Mouse (Mus musculus) cerebellum, adult 11 months (tissue): ENCODE results near the gene Ddx18.

ENCODE experiments used
- DNase-seq: peaks from one replicate; pipeline ENCODE4 v3.0.0; 2022

The Ddx18 gene

DNA sequence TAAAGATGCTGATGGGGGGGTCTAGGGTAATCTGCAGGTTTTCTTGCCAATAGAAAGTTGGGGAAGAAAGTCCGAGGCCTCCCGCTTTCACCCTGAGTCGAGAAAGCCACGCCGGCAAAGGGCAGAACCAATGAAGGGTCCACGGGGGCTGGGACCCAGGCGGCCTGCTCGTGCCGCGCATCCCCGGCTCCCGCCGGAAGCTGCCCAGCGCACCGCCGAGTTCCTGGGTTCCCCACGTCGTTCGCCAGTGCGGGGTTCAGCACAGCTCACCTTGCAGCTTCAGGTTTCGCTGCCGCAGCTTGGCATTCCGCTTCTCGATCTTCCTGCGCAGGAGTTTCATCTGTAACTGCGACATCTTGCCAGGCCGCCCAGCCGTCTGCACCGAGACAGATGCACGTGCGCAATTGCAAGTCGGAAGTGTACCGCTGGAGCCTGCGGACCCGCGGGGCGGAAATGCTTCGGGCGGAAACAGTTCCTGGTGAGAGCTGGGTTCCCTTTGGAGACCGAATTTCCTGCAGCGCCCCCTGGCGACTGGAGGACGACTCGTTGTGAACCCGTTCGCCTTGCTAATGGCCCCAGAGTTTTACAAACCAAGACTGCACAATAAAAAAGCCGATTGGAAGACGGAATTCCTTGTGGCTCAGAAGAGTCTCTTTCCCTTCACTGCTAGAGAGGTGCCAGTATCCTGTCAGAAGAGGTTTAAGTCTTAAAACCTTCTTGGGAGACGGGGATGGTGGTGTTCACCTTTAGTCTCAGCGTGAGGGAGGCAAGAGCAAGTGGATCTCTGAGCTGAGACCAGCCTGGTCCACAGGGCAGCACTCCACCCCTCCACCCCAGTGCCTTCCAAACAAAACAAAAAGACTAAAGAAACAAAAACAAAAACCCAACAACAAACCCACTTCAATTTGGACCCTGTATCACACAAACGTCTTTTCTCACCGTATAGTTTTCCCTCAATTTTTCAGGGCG lies at the start of gene Ddx18:
TSS of gene Ddx18 (minus strand) at position 469 of the 969 bp plus-strand sequence.
- DNase-seq = peak; percentile 95

DNA sequence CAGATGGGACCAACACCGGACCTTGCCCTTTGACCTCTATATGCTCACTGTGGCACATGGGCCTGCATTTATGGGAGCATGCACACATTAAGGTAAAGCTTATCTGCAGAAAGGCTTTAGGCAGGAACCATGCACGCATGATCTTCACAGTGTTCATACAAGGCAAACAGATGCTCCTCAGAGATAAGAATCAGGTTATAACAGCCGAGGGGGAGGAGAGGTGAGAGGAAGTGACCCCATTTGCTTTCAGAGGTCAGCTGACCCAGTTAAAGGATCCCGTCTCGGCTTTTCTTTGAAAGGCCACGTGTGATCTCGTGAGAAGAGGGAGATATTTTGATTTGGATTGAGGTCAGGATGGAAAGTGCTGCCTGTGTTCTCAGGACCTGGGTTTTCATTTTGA lies 40.2 kb upstream of the Ddx18 start:
- no peak for DNase-seq

DNA sequence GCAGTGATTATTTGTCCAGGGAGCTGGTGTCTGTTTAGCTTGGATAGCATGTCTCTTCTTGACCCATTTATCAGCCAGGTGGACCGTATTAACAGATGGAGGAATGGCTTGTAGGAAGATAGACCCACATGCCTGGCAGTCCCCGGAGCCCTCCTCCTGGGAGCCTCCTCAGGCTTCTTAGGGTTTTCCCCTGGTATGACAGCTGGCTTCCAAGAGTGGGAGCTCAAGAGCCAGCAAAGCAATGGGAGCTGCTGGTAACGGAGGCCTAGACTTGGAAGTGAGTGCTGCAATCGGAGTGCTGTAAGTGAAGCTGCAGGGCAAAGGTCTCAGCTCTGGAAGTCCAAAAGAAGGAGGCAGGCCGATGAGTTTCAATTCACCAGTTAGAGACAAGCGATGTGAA lies 37.3 kb upstream of the Ddx18 start:
- peak; percentile 60 for DNase-seq

DNA sequence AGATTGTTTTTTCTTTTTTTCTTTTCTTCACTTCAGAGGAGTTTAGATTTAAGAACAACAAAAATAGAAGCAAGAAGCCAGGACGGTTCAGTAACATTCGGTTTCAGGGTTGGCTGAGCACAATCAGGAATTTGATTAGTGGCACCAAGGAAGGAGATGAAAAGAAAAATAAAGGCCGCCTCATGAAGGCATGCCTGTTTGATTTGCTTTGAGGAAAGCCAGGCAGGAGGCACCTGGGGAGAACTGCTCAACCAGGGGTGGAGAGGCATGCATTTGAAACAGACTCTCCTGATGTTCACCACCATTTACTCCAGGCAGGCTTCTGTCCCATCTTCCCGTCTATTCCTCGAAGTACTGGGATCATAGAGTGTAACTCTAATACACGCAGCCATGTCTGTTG lies 34.1 kb upstream of the Ddx18 start:
- DNase-seq = no peak

DNA sequence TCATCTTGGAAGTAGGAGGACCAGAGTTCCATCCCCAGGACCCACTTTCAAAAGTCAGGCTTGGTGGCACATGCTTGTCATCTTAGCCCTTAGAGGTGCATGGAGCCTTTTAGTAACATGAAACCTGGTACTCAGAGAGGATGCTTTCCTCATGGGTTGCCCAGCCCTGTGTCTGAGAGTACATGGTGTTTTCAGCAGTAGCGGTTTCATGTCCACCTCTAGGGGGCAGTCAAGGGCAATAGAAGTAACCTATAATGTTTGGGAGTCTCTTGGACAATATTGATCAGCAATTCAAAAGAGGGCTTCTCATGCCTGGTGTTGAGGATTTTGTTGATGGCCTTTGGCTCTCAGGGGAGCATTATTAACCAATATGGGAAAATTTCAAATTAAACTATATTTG lies 33.3 kb upstream of the Ddx18 start:
- DNase-seq = no peak

DNA sequence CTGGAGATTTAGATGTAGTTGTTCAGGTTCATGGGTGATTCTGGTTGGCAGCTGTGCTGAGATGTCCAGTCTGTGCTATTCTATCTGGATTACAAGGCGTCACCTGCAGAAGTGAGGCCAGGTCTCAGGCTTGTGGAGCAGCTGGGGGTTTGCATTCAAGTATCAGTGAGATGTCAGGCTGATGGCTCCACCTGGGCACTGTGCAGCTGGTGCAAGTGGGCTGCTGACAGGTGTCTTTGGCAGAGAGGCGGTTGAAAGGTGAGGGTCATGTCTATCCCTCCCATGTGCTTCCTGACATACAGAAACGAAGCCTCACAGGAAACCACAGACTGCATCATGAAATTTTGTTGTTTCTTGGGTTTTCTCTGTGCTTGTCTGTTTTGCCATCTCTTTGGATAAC lies 30.6 kb upstream of the Ddx18 start:
- DNase-seq = no peak

DNA sequence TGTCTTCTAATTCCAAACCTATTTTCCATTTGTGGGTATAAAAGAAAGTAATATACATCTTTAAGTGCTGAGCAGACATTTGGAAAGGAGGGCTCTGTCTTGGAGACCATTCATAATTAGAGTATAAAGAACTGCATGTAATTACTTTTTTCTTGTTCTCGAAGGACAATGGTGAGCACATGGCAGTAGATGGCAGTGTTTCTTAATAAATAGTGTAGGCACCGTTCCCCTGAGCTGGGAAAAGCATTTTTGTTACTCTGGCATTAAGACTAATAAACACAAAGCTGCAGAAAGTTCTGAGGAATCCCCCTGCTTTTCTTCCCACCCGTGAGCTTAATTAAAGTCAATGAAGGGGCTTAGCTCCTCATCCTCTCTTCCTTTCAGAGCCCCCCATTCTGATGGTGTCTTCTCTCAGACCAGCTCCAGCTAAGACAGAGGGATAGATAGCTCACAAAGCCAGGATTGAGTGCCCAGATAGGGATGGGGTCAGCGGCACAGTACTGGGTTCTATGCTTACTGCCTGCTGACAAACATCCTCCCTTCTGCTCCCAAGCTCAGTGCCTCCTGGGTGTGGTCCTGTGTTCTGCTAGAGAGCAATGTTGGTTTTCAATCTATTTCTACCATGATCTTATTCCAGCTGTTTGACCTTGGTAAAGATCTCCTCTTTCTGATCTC lies 29.3 kb upstream of the Ddx18 start:
- no peak for DNase-seq

DNA sequence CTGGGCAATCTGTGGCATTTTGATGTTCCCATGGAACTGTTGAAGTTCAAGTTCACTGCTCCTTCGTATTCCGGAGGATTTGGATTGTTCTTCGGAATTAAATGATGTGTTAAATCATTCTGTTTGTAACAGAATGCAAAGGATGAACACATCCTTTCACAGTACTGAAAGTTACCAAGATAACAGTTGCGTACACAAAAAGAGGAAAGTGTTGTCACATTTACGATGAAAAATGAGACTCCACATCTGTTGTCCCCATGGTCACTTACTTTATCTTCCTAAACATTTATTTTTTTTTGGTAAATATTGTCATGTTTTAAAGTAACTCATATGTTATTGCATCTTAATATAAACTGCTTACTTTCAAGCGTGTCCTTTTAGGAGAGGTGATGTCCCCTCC lies 17.0 kb upstream of the Ddx18 start:
- no peak for DNase-seq

DNA sequence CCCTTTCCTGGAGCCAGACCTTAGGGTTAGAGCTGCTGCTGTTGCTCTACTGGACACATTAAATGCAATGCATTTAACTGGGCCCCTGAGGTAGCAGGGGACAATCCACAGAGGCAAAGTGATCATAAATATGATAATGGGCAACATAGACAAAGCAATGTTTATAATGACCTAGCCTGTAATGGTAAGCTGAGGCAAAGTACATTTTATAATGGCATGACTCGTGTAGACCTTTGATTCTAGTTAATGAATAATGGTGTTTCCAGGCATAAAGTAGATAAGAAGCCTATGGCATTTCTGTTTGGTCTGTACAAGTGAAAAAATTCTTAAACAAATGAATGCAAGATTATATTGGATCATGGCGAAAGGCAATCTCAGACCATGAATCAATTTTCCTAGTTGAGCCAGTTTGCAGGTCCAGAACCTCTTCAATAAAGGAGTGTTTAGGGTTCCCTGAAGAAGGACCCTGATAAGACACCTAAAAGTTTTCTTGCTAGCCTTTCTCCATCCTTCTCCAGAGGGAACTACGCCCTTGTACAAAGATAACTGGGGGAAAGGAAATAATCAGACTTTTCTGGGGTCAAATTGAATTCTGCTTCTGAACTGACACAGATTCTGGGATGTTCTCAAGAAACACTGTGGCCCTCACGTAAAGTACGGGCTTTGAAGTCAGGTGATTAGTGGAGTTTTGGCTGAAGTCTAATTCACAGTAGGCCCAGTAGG lies 13.5 kb upstream of the Ddx18 start:
- no peak for DNase-seq

DNA sequence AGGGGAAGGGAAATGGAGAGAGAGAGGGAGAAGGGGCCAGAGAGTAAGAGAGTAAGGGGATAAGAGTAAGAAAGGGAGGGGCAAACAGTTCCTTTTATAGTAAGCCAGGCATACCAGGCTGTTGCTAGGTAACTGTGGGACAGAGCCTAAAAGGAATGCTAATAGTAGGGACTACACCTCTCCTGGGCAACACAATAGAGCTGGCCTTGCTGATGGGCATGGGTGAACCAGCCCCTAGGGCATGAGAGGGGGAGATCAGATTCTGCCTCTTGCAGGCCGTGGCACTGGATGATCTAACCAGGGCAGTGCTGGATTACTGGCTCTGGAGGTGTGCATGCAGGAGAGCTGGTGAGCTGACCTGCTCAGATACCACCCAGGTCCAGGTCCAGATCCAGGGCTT lies 9.7 kb upstream of the Ddx18 start:
- DNase-seq = no peak

DNA sequence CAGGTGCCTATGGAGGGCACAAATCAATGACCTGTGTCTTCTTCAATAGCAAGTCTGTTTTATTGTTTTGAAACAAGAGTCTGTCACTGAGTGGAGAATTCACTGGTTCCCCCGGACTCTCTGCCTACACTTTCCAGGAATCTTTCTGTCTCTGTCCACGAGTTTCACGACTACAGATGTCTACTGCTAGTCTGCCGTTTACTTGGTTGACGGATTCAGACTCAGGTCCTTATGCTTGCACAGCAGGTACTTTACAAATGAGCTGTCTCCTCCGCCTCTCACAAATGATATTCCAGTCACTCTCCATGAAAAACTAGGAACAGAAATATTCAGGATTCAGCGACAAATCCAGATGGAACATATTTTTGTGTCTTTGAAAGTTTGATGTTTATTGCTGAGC lies 2.7 kb upstream of the Ddx18 start:
- DNase-seq = no peak

DNA sequence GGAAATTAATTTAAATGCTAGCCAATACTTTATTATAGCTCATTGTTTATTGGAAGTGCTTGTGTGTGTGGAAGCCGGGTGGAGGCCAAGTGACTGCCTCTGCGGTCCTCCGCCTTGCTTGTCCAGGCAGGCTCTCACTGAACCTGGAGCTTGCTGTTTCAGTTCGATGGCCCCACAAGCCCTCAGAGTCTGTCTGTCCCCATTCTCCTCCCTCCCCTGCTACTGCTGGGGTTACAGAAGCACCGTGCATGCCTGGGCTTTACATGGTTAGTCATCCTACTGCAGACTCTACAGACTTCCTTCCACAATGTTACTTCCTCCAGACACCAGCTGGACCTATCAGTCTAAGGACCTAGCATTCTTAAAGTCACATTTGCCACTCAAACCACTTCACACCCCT lies 9.9 kb downstream of the Ddx18 start:
- DNase-seq = no peak

DNA sequence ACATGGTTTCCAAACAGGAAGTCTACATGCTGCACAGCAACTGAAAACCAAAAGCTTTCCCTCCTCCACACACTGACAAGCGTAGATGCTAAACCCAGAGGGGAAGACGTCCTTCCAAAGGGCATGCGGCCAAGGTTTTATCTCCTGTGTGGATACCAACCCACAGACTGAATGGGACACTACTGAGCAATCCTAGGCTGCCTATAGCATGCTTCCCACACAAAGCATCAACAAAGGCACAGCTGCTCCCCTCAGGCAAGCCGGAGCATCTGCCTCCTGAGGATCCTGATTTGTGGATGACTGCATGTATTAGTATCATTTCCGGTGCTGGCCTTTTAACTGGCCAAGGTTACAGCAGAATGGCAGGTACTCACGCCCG lies 16.3 kb downstream of the Ddx18 start:
- no peak for DNase-seq

DNA sequence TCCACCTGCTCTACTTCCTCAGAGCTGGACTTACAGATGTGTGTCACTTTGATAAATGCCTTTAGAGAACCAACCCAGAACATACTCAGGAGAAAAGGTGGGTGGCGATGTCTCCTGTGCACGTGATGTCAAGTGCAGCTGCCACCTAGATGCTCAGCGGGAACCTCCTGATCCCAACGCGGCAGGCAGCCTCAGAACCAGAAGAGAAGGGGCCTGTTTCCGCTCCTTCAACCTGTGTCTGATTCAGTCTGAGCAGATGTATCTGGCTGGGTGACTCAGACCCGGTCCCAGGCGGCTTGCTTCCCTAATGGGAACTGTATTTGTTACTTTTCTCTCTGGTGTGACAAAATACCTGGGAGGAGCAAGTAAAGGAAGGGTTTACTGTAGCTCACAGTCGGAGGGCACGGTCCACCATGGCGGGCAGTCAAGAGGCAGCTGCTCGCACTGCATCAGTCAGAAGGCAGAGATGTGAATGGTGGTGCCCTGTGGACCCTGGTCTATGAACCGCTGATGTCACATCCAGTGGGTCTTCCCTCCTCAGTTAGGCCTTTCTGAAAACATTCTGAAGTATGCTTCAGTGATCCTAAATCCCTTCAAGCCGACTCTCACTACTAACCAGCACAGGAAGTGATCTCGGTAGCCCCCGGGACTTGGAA lies 16.9 kb downstream of the Ddx18 start:
- no peak for DNase-seq

DNA sequence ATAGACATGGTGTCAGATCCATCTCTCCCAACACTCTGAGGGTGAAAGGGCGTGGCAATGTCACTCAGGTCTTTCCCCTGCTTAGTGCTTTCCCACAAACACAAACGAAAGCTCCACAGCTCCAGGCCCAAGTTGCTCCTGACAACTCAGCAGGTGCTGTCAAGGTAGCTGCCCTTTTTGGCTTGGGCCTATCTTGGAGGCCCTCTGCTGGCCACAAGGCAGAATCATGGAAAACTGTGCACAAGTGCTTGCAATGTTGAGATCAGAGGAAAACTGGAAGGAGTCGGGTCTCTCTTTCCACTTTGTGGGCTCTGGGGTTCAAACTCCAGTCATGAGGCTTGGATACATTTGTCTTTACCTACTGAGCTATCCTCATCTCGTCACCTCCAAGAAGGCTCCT lies 18.3 kb downstream of the Ddx18 start:
- no peak for DNase-seq

DNA sequence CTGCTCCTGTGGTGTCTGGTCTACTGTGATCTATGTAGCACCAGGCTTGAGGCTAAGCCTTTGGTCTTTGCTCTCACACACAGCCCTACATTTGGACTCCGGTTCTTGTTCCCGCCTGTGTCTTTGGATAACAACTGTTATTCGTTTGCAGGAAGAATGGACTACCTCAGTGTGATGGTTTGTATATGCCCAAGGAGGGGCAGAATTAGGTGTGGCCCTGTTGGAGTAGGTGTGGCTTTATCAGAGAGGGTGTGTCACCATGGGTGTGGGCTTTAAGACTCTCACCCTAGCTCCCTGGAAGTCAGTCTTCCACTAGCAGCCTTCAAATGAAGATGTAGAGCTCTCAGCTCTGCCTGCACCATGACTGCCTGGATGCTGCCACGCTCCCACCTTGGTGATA lies 19.1 kb downstream of the Ddx18 start:
- no peak for DNase-seq

DNA sequence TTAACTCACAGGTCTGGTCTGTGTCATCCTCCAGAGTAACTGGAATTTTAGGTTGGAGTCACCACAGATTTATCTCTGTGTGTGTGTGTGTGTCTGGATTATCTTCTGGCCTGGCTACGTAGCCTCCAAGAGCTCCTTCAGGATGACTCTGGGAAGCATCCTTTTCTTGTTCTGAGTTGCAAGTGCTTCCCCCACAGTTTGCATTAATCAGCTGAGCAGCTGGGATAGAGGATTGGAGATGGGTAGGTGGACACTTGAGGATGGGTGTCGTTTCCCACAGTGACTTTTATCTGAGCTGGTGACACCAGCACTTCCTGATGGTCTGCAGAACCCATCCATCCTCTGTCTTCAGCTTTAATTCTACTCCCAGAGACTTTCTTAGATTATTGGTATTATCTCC lies 20.9 kb downstream of the Ddx18 start:
- DNase-seq = no peak

DNA sequence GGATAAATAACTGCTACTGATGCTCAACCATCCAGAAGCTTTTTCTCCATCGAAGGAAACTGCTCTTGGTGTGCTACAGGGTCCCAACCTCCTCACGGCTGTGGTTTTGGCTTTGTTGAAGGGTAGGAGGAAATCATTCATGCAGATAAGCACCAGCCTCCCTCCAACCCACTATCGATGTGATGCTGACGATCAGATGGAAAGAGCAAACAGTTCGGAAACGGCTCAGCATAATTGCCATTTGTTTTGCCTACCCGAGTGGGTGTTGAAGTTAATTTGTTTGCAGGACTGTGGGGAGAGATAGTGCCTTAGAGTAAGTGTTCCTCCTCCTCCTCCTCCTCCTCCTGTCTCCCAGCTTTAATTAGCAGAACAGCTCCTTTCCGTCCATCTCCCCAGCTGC lies 27.4 kb downstream of the Ddx18 start:
- no peak for DNase-seq

DNA sequence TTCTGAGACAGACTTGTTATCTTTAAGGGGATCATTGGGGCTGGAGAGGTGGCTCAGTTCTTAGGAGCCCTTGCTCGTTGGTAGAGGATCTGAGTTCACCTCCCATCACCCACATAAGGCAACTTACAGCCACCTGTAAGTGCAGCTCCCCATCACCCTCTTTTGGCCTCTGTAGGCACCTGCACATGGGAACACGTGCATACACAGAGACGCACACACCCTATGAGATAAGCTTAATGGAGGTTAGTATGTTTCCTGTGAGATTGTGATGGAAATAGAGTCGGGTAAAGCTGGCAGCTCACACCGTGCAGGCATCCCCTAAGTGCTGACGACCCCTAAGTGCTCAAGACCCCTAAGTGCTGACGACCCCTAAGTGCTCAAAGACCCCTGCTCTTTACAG lies 36.4 kb downstream of the Ddx18 start:
- no peak for DNase-seq

DNA sequence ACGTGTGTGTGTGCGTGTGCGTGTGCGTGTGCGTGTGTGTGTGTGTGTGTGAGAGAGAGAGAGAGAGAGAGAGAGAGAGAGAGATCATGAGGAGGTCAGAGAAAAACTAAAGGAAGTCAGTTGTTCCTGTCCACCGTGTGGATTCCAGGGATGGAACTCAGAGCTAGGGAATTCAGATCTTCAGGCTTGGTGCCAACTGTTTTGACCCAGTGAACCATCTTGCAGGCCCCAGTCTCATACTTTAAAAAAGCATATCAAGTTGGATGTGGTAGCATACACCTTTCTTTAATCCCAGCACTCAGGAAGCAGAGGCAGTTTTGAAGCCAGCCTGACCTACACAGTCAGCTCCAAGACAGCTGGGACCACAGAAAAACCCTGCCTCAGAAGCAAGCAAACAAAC lies 38.5 kb downstream of the Ddx18 start:
- DNase-seq = no peak

DNA sequence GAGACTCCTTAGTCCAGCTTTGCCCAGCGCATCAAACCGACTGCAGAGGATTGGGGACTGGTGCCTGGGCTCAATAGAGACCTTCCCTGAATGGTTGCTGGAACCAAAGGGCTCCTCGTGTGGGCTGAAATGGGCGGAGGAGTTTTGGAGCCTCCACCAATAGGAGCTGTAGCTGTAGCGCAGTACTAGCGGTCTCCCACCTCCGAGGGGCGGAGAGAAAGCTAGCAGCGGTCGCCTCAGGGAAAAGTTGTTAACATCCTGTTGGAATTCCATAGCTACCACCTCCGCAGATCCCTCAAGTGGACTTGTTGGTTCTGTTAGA lies 39.4 kb downstream of the Ddx18 start, which contains the start of gene Htr5b:
TSS of gene Htr5b (minus strand) at position 67 of the 322 bp plus-strand sequence.
- no peak for DNase-seq

DNA sequence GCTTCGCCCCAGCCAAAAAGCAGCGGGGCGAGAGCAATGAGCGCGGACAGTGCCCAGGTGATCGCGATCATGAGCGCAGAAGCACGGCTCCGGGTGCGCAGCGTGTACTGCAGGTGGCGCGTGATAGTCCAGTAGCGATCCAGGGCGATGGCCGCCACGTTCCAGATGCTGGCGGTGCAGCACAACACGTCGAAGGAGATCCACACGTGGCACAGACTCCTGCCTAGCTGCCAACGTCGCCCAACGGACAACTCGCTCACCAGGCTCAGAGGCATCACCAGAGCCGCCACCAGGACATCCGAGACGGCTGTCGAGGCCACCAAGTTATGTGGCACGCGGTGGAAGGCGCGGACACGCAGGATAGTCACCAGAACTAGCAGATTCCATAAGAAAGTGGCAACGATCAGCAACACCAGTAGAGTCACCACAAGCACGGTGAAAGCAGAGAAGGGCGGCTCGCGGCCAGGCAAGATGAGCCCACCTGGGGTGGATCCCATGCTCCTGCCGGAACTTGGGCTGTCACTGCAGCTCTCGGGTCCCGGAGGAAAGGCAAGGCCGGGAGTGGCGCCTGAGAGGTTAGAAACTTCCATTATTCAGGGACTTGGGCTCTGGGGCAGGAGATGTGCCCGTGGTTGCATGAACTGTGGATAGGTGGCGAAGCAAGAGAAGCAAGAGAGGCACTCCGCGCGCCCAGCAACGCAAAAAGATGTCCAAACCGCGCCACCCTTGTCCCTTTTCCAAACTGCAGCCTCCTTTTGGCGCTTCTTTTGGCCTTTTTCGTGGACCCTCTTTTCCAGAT lies 40.0 kb downstream of the Ddx18 start:
- no peak for DNase-seq
